Mouse (Mus musculus): Measurements from ENCODE around the gene Stk4. TPM values are rescaled to one million over a fixed set of nuclear protein-coding genes. Genes with fewer than 3 reads are reported as not detected.
A peak's percentile ranks its signal among the peaks of the same experiment; 100 is the strongest.

The Stk4 gene
- polyA plus RNA-seq, 1 experiment from 2014 or later: 33.9 TPM

DNA sequence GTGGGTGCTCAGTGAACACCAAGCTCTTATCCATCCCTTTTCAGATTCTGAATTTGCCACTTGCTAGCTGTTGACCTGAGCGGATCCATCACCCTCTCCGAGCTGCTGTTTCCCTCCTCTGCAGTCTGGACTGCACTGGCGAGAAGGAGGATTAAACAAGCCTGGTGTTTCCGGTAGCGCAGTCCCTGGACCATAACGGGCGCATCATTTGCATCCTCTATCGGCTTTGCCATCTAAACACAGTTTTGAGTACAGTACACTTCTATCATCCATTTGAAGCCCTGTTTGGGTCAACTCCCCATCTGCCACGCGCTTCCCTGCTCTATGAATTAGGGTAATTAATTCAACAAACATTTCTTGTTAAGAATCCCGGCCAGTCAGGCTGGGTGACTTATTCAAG, 100.2 kb downstream of the Stk4 start:
- Histone ChIP-seq H3K27ac (replicated peaks) (no peak overlapping the region), H3K27me3 (ENCODE audit: low read depth, poor library complexity, severe bottlenecking) (peaks cover 96% of the 10 kb centered on the region), H3K36me3 (no peaks in the 10 kb centered on the region), H3K4me3 (peak overlapping the region; percentile 57), H3K9me3 (replicated peaks) (no peaks in the 10 kb centered on the region), H3K4me1 (peaks cover 36% of the 10 kb centered on the region)
- peak; percentile 32 for DNase-seq (ENCODE audit: low spot score)
- 6% methylated on average over 11 of the region's 11 CpGs for WGBS

- H3K36me3 ChIP-seq: no peaks in the 10 kb centered on the region
- peak within 1 kb of the TSS; percentile 57 for H3K4me3 ChIP-seq
- WGBS: under 1% methylated on average over 29 of the region's 29 CpGs
- no peaks in the 10 kb centered on the region for H3K9me3 ChIP-seq (replicated peaks)
- peak; percentile 32 for DNase-seq (ENCODE audit: low spot score)
- H3K27me3 ChIP-seq (ENCODE audit: low read depth, poor library complexity, severe bottlenecking): peaks cover 95% of the 10 kb centered on the region
- no peak within 1 kb of the TSS for H3K27ac ChIP-seq (replicated peaks)
- H3K4me1 ChIP-seq: peaks cover 36% of the 10 kb centered on the region
Observed at GRCm38 (mm10) chr2:164170902-164171301, 100.8 kb downstream of the Stk4 start, which contains the start of gene Kcns1. Kcns1 (minus strand) TSS chr2:164171113.

DNA sequence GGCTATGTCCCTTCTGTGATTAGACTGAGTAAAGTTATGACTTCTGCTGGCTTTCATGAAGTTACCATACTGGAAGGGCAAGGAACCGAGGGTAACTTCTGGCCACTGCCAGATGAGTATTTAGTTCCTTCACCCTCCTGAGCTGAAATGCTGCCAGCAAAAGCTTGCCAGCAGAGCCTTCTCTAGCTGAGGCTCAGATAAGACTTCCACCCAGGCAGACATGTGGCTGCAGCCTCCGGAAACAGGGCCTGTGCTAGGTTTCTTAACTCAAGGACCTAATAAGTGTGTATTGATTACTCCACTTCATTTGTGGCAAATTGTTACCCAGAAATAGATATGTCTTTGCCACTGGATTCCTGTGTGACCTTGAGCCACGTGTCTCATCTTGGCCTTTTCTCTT, 103.3 kb downstream of the Stk4 start:
- no peaks in the 10 kb centered on the region for H3K36me3 ChIP-seq
- H3K27me3 ChIP-seq (ENCODE audit: low read depth, poor library complexity, severe bottlenecking): peaks cover 74% of the 10 kb centered on the region
- 72% methylated on average over 3 of the region's 3 CpGs for WGBS
- no peak overlapping the region for H3K4me3 ChIP-seq
- no peak for DNase-seq (ENCODE audit: low spot score)
- peaks cover 28% of the 10 kb centered on the region for H3K4me1 ChIP-seq
- H3K27ac ChIP-seq (replicated peaks): no peak overlapping the region
- H3K9me3 ChIP-seq (replicated peaks): no peaks in the 10 kb centered on the region

DNA sequence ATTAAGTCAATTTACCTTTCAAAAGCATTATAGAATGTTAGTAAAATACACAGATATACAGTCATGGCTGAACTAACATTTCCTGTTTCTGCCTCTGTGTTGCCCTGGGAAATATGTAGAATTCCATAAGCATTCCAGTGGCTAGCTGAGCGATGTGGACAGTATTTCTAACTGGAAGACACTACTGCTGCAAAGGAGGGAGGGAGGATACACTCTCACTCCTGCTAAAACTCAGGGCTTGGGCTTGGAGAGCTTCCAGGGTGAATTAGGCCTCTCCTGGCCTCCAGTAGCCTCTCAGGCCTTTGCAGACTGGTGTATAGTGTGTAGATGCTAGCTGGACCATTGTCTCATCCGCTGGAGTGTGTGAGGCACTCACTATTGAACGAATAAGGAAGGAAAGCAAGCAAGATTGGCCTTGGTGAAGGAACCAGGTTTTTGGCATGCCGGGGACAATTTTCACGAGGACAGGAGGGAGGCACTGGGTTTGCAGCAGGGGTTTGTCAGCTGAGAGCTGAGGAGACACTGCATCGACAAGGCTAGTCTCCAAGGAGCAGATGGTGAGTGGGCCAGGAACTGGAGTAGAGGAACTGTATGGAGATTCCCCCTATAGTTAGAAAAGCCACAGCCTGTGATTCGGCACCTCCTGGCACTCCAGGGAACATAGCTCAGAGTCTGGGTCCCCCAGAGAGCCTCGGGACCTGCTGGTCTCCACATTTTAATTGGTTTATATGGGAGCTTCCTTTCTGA, 104.7 kb downstream of the Stk4 start:
- no peak overlapping the region for H3K4me3 ChIP-seq

GRCm38 (mm10) chr2:164175850-164176249, 105.7 kb downstream of the Stk4 start:
- Histone ChIP-seq H3K36me3 (no peaks in the 10 kb centered on the region), H3K4me1 (peaks cover 13% of the 10 kb centered on the region), H3K9me3 (replicated peaks) (no peaks in the 10 kb centered on the region), H3K27ac (replicated peaks) (no peak overlapping the region), H3K4me3 (no peak overlapping the region), H3K27me3 (ENCODE audit: low read depth, poor library complexity, severe bottlenecking) (peaks cover 50% of the 10 kb centered on the region)
- WGBS: 83% methylated on average over 3 of the region's 3 CpGs
- no peak for DNase-seq (ENCODE audit: low spot score)

More for the DNA sequence above, 104.7 kb downstream of the Stk4 start:
- H3K27ac ChIP-seq (replicated peaks): no peak overlapping the region
- no peaks in the 10 kb centered on the region for H3K36me3 ChIP-seq
- peaks cover 23% of the 10 kb centered on the region for H3K4me1 ChIP-seq
- H3K9me3 ChIP-seq (replicated peaks): no peaks in the 10 kb centered on the region
- WGBS: 80% methylated on average over 8 of the region's 8 CpGs
- H3K27me3 ChIP-seq (ENCODE audit: low read depth, poor library complexity, severe bottlenecking): peaks cover 60% of the 10 kb centered on the region
- DNase-seq (ENCODE audit: low spot score): no peak

- H3K4me1 ChIP-seq: 0 out of 2 replicates have a peak, but pooled peaks cover 2% of the 10 kb centered on the region
- DNase-seq (ENCODE audit: low spot score): no peak
- H3K27me3 ChIP-seq (ENCODE audit: low read depth, poor library complexity, severe bottlenecking): peaks cover 41% of the 10 kb centered on the region
- no peak overlapping the region for H3K27ac ChIP-seq (replicated peaks)
- H3K4me3 ChIP-seq: no peak overlapping the region
- H3K36me3 ChIP-seq: no peaks in the 10 kb centered on the region
- H3K9me3 ChIP-seq (replicated peaks): no peaks in the 10 kb centered on the region
- WGBS: 88% methylated on average over 5 of the region's 5 CpGs
Observed at GRCm38 (mm10) chr2:164177831-164178230, 107.7 kb downstream of the Stk4 start.

- DNase-seq (ENCODE audit: low spot score): no peak
- Histone ChIP-seq H3K36me3 (no peaks in the 10 kb centered on the region), H3K27ac (replicated peaks) (no peak overlapping the region), H3K9me3 (replicated peaks) (no peaks in the 10 kb centered on the region), H3K4me1 (peaks cover 9% of the 10 kb centered on the region), H3K27me3 (ENCODE audit: low read depth, poor library complexity, severe bottlenecking) (peaks cover 21% of the 10 kb centered on the region), H3K4me3 (no peak overlapping the region)
- 34% methylated on average over 3 of the region's 3 CpGs for WGBS
Observed at GRCm38 (mm10) chr2:164180124-164180523, 110.0 kb downstream of the Stk4 start.

DNA sequence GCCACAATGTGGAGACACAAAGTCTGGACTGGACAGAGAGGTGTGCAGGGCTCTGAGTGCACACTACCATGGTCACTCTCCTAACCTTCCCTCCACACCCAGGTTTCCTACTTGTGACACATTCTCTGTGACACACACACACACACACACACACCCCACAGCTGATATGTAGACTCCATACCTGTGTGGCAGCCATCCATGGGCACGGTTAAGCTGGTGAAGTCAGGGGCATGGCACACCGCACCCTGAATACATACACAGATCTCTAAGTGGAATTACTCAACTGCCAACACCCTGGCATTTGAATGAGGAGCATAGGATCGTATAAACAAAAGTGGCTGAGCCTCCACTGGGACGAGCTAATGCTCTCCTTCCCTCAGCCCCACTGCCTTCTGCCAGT, 110.6 kb downstream of the Stk4 start:
- Histone ChIP-seq H3K4me1 (peaks cover 9% of the 10 kb centered on the region), H3K36me3 (no peaks in the 10 kb centered on the region), H3K27ac (replicated peaks) (no peak overlapping the region), H3K9me3 (replicated peaks) (no peaks in the 10 kb centered on the region), H3K4me3 (no peak overlapping the region), H3K27me3 (ENCODE audit: low read depth, poor library complexity, severe bottlenecking) (peaks cover 15% of the 10 kb centered on the region; the same call in 1 of the 2 replicates)
- no peak for DNase-seq (ENCODE audit: low spot score)
- 82% methylated on average over 4 of the region's 4 CpGs for WGBS

DNA sequence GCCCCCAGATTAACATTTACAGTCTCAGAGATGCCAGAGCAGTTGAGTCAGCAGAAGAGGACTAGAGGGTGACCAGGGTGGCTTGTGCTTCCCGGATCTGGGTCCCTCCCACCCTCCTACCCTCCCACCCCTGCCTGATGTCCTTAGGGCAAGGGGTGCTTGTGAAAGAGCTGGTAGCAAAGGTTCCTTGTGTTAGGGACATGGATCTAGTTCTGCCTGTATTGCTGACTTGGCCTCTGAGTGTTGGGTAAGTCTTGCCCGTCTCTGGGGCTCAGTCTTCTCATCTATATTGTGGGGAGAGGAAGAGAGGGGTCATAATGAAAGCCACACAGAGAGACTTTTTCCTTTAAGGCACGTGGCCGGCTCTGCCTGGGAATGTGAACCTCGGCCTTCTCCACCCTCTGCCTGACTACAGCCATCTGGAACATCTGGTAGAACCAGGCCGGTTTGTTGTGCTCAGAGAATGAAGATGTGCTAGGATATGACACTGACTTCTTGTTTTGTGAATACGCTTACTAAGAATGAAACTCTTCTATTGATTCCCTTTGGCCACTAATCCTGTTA, 112.7 kb downstream of the Stk4 start, which contains the start of gene Wfdc5:
Gene Wfdc5 (minus strand): TSS at position 51 of the 564 bp plus-strand sequence.
- WGBS: 71% methylated on average over 7 of the region's 7 CpGs

DNA sequence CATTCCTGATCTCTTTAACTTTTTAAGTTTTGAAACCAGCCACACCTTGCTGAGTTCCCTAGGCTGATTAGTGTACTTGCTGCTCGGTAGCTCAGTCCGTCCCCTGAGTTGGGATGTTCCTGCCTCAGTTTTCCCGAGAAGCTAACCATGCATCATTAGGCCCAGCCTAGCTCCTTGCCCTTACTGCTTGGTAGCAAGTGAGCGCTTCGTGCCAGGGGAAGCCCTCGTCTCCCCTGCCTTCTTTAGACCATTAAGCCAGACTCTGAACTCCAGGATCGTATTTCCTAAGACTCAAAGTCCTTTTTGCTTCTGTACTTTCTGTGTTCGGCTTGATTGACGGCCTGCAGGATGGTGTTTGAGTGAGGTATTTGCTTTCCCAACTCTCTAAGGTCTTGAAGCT, 113.2 kb downstream of the Stk4 start:
- Histone ChIP-seq H3K4me3 (no peak overlapping the region), H3K27me3 (ENCODE audit: low read depth, poor library complexity, severe bottlenecking) (peaks cover 11% of the 10 kb centered on the region; the same call in 1 of the 2 replicates), H3K9me3 (replicated peaks) (no peaks in the 10 kb centered on the region), H3K36me3 (no peaks in the 10 kb centered on the region), H3K27ac (replicated peaks) (no peak overlapping the region), H3K4me1 (peaks cover 9% of the 10 kb centered on the region)
- 80% methylated on average over 9 of the region's 9 CpGs for WGBS
- DNase-seq (ENCODE audit: low spot score): no peak

More for the DNA sequence above, 112.7 kb downstream of the Stk4 start, which contains the start of gene Wfdc5:
- Histone ChIP-seq H3K4me1 (peaks cover 9% of the 10 kb centered on the region), H3K36me3 (no peaks in the 10 kb centered on the region), H3K4me3 (no peak within 1 kb of the TSS), H3K27ac (replicated peaks) (no peak within 1 kb of the TSS), H3K27me3 (ENCODE audit: low read depth, poor library complexity, severe bottlenecking) (peaks cover 15% of the 10 kb centered on the region; the same call in 1 of the 2 replicates), H3K9me3 (replicated peaks) (no peaks in the 10 kb centered on the region)
- DNase-seq (ENCODE audit: low spot score): no peak

GRCm38 (mm10) chr2:164184145-164184719, 114.1 kb downstream of the Stk4 start:
- 42% methylated on average over 9 of the region's 9 CpGs for WGBS
- H3K27ac ChIP-seq (replicated peaks): 0 out of 2 replicates have a peak overlapping the region, but pooled peaks have one; percentile 23
- DNase-seq (ENCODE audit: low spot score): no peak

DNA sequence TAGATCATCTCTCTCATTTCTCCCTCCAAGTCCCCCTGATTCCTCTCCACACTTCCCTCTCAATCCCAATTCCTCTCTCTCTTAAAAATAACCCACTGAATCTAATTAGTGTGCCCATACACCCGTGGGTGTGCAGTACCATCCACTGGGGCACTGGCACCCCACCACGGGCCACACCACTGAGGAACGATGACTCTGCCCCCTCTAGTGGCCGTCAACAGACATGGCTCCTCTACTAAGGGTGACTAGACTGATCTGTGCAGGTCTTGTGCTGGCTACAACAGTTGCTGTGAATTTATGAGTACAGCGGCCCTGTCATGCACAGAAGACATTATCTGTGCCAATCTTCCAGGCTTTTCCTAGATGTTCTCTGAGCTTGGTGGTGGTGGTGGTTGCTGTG, 118.6 kb downstream of the Stk4 start:
- WGBS: 36% methylated on average over 5 of the region's 5 CpGs
- H3K27ac ChIP-seq (replicated peaks): no peak overlapping the region
- no peaks in the 10 kb centered on the region for H3K27me3 ChIP-seq (ENCODE audit: low read depth, poor library complexity, severe bottlenecking)
- no peak overlapping the region for H3K4me3 ChIP-seq
- no peaks in the 10 kb centered on the region for H3K36me3 ChIP-seq
- H3K4me1 ChIP-seq: peaks cover 9% of the 10 kb centered on the region
- no peaks in the 10 kb centered on the region for H3K9me3 ChIP-seq (replicated peaks)
- DNase-seq (ENCODE audit: low spot score): no peak

More at GRCm38 (mm10) chr2:164184145-164184719, 114.1 kb downstream of the Stk4 start:
- Histone ChIP-seq H3K9me3 (replicated peaks) (no peaks in the 10 kb centered on the region), H3K4me3 (no peak overlapping the region), H3K4me1 (peaks cover 9% of the 10 kb centered on the region), H3K36me3 (no peaks in the 10 kb centered on the region), H3K27me3 (ENCODE audit: low read depth, poor library complexity, severe bottlenecking) (peaks cover 10% of the 10 kb centered on the region; the same call in 1 of the 2 replicates)

- Histone ChIP-seq H3K27ac (replicated peaks) (no peak within 1 kb of the TSS), H3K9me3 (replicated peaks) (no peaks in the 10 kb centered on the region), H3K4me3 (no peak within 1 kb of the TSS), H3K4me1 (no peaks in the 10 kb centered on the region), H3K36me3 (no peaks in the 10 kb centered on the region), H3K27me3 (ENCODE audit: low read depth, poor library complexity, severe bottlenecking) (no peaks in the 10 kb centered on the region)
- 89% methylated on average over 6 of the region's 6 CpGs for WGBS
- DNase-seq (ENCODE audit: low spot score): no peak
Observed at GRCm38 (mm10) chr2:164190576-164190975, 120.5 kb downstream of the Stk4 start, which contains the start of gene Wfdc12. Wfdc12 (minus strand) TSS chr2:164190608.
